Mouse (Mus musculus): ENCODE measurements around the gene Defb20.

GRCm38 (mm10) chr2:152436983-152437860, 39.6 kb upstream of the Defb20 start:
- TF ChIP-seq CTCF (IDR thresholded peaks at IDR 0.05; ENCODE audit: low read depth, low read length) = peak; percentile 82
- TF ChIP-seq POLR2A (IDR thresholded peaks at IDR 0.05; ENCODE audit: borderline replicate concordance, low read depth, low read length) = no peak

Data from bone marrow macrophage, adult 2 months (primary cell).